In the genomic region with DNA sequence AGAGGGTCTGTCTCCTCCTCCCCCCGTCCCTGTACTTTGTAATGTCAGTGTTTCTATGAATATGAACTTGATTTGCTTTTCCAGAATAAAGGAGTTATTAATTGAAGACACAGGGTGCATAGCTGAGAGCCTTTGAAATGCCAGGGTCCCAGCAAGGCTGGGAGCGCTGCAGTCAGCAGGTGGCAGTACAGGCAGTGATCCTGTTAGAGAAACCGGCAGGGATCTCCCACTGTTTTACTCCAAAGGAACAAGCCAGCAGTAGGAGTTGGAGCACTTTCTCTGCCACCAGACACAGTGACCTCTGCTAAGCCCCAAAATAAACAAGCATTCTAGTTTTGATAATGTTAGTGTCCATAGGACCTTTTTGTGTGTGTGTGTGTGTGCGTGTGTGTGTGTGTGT, we compare ENCODE assay signal across 9 mouse cellular contexts. TPM values are rescaled to one million over a fixed set of nuclear protein-coding genes. Genes with fewer than 3 reads are reported as not detected.
A peak's percentile ranks its signal among the peaks of the same experiment; 100 is the strongest.
DNase-seq lines count a peak whose midpoint lies in the region; ATAC-seq and TF ChIP-seq lines count a peak whose summit lies in the region.
"Had no signal": no experiment of that assay in that cellular context is flagged by ENCODE, and none has a peak within 500 bp of the region (broad histone marks: within the 10 kb centered on the region; RNA-seq: fewer than 3 reads in every experiment).

No protein-coding gene starts in this region.

- ATAC-seq in frontal cortex, adult (ENCODE audit: low TSS enrichment) = 0 out of 2 replicates have a peak, but pooled peaks have one; percentile 47
- no peak for ATAC-seq in limb, embryonic 14.5 days (ENCODE audit: low FRiP score, low read depth)
- ATAC-seq in megakaryocyte progenitor cell, adult 5-6 weeks (replicated peaks; ENCODE audit: poor library complexity) = no peak

- peaks cover 31% of the 10 kb centered on the region for H3K36me3 ChIP-seq in limb, embryonic 14.5 days (ENCODE audit: control insufficient read depth, insufficient read depth, low read length)
- peaks cover 54% of the 10 kb centered on the region for H3K36me3 ChIP-seq in limb, embryonic 10.5 days

- H3K9ac ChIP-seq in limb, embryonic 14.5 days (ENCODE audit: low read depth, low read length, severe bottlenecking) = no peak overlapping the region

- H3K27ac ChIP-seq in limb, embryonic 14.5 days (replicated peaks; ENCODE audit: low read depth, low read length) = no peak overlapping the region
- H3K27ac ChIP-seq in limb, embryonic 10.5 days = no peak overlapping the region

- H3K4me1 ChIP-seq in limb, embryonic 14.5 days (ENCODE audit: control insufficient read depth, insufficient read depth, low read length) = no peaks in the 10 kb centered on the region
- 0 out of 2 replicates have a peak, but pooled peaks cover 4% of the 10 kb centered on the region for H3K4me1 ChIP-seq in limb, embryonic 10.5 days

- no peak overlapping the region for H3K4me2 ChIP-seq in limb, embryonic 14.5 days (replicated peaks; ENCODE audit: low read depth, low read length, severe bottlenecking)

- TF ChIP-seq POLR2A in limb, embryonic 14.5 days (IDR thresholded peaks at IDR 0.05; ENCODE audit: borderline replicate concordance, extremely low read depth, insufficient read depth, insufficient read length) = no peak

- H3K4me3 ChIP-seq in limb, embryonic 14.5 days (replicated peaks; ENCODE audit: low read length) = no peak overlapping the region
- H3K4me3 ChIP-seq in limb, embryonic 10.5 days = no peak overlapping the region

- H3K9me3 ChIP-seq in limb, embryonic 14.5 days (ENCODE audit: control insufficient read depth, low read length) = no peaks in the 10 kb centered on the region
- no peaks in the 10 kb centered on the region for H3K9me3 ChIP-seq in limb, embryonic 10.5 days (replicated peaks)

- no peak for DNase-seq in frontal cortex, postnatal 25 days (ENCODE audit: low spot score in 2 of 2)
- peak; percentile 59 for DNase-seq in limb, embryonic 14.5 days (ENCODE audit: low spot score)
- no peak for DNase-seq in limb, embryonic 10.5 days (ENCODE audit: low spot score)
- peak; percentile 56 for DNase-seq in MN1 (ENCODE audit: low spot score)
- DNase-seq in kidney, postnatal 14 days = peak; percentile 80
- DNase-seq in B cell, adult 2 months = no peak

- no peaks in the 10 kb centered on the region for H3K27me3 ChIP-seq in limb, embryonic 14.5 days (ENCODE audit: control insufficient read depth, insufficient read depth, low read length)
- H3K27me3 ChIP-seq in limb, embryonic 10.5 days (ENCODE audit: low read depth, poor library complexity, severe bottlenecking) = no peaks in the 10 kb centered on the region

- 57% methylated on average over 4 of the region's 4 CpGs for WGBS in limb, embryonic 14.5 days
- WGBS in limb, embryonic 10.5 days = 47% methylated on average over 4 of the region's 4 CpGs

RNA-seq across cellular contexts. Expression of a gene that starts 10.2 kb away (rescaled TPM):
- 2.0 TPM in 2 replicates for polyA plus RNA-seq in limb, embryonic 14.5 days (2012; rRNA removed)
- polyA plus RNA-seq in limb, embryonic 14.5 days (2014; fragmentation: Nextera tagmentation; extraction: Ambion mirVana) = 1.0 and 1.2 TPM in 2 replicates
- 0.68 and 1.4 TPM in 2 replicates for polyA plus RNA-seq in limb, embryonic 10.5 days (2016; fragmentation: Nextera tagmentation; extraction: Ambion mirVana)
- total RNA-seq in megakaryocyte progenitor cell, adult 5-6 weeks (2015) = not detected in 2 replicates
- total RNA-seq in megakaryocyte progenitor cell, adult 5-6 weeks (2017) = 1.0 and 1.3 TPM in 2 replicates
- total RNA-seq: neutrophil, adult 5-6 weeks had no signal

RNA-seq across cellular contexts. Expression of a gene that starts 18.8 kb away (rescaled TPM):
- polyA plus RNA-seq in limb, embryonic 14.5 days (2012; rRNA removed) = 24.6 and 31.5 TPM in 2 replicates
- 47.8 and 52.2 TPM in 2 replicates for polyA plus RNA-seq in limb, embryonic 14.5 days (2014; fragmentation: Nextera tagmentation; extraction: Ambion mirVana)
- polyA plus RNA-seq in limb, embryonic 10.5 days (2016; fragmentation: Nextera tagmentation; extraction: Ambion mirVana) = 60.9 and 62.9 TPM in 2 replicates
- 40.5 and 42.1 TPM in 2 replicates for total RNA-seq in megakaryocyte progenitor cell, adult 5-6 weeks (2015)
- total RNA-seq in megakaryocyte progenitor cell, adult 5-6 weeks (2017) = 34.1 and 72.2 TPM in 2 replicates

RNA-seq across cellular contexts. Expression of a gene that starts 31.6 kb away (rescaled TPM):
- 33.8 and 34.2 TPM in 2 replicates for polyA plus RNA-seq in limb, embryonic 14.5 days (2012; rRNA removed)
- 28.4 and 34.0 TPM in 2 replicates for polyA plus RNA-seq in limb, embryonic 14.5 days (2014; fragmentation: Nextera tagmentation; extraction: Ambion mirVana)
- polyA plus RNA-seq in limb, embryonic 10.5 days (2016; fragmentation: Nextera tagmentation; extraction: Ambion mirVana) = 48.2 and 49.0 TPM in 2 replicates
- total RNA-seq in megakaryocyte progenitor cell, adult 5-6 weeks (2015) = 13.9 and 14.3 TPM in 2 replicates
- 18.7 and 29.3 TPM in 2 replicates for total RNA-seq in megakaryocyte progenitor cell, adult 5-6 weeks (2017)

RNA-seq across cellular contexts. Expression of a gene that starts 36.4 kb away (rescaled TPM):
- 30.4 and 36.6 TPM in 2 replicates for polyA plus RNA-seq in limb, embryonic 14.5 days (2012; rRNA removed)
- polyA plus RNA-seq in limb, embryonic 14.5 days (2014; fragmentation: Nextera tagmentation; extraction: Ambion mirVana) = 74.4 and 77.5 TPM in 2 replicates
- polyA plus RNA-seq in limb, embryonic 10.5 days (2016; fragmentation: Nextera tagmentation; extraction: Ambion mirVana) = 89.2 and 90.1 TPM in 2 replicates
- 32.2 and 45.6 TPM in 2 replicates for total RNA-seq in megakaryocyte progenitor cell, adult 5-6 weeks (2015)
- total RNA-seq in megakaryocyte progenitor cell, adult 5-6 weeks (2017) = 34.4 and 43.4 TPM in 2 replicates

Comparison
In these comparisons a context has a peak if more than half of its experiments do, and no peak if none do; other contexts are left out.
1. DNase-seq: peak in limb, embryonic 14.5 days (single experiment), MN1 (single experiment) and kidney, postnatal 14 days (single experiment); none in frontal cortex, postnatal 25 days (0 of 2), limb, embryonic 10.5 days (single experiment) and B cell, adult 2 months (0 of 2).